Mouse (Mus musculus) hindbrain, embryonic 15.5 days (tissue): ENCODE data around the gene Cactin. TPM values are rescaled to one million over a fixed set of nuclear protein-coding genes. Genes with fewer than 3 reads are reported as not detected.
A peak's percentile ranks its signal among the peaks of the same experiment; 100 is the strongest.

Experiments
- ATAC-seq: fragments of 200-750 bp; cut with Nextera tagmentation; 2 replicates; pipeline ENCODE4 v1.8.0; 2017; ENCODE audit warnings: low read depth, moderate number of reproducible peaks, moderate TSS enrichment; ENCODE audit not compliant: low FRiP score
- H3K27ac ChIP-seq: fragments of 300-500 bp; sonication (generic); replicated peaks from 2 replicates; pipeline ENCODE4 v1.5.1; 2015; ENCODE audit warnings: mild to moderate bottlenecking, inconsistent platforms
- H3K27me3 ChIP-seq: fragments of 300-500 bp; sonication (generic); 2 replicates; pipeline ENCODE4 v1.6.1; 2015; ENCODE audit warnings: control low read depth, inconsistent platforms
- H3K36me3 ChIP-seq: fragments of 300-500 bp; sonication (generic); 2 replicates; pipeline ENCODE4 v1.6.1; 2015; ENCODE audit warnings: control low read depth, inconsistent platforms
- H3K4me1 ChIP-seq: fragments of 300-500 bp; sonication (generic); replicated peaks from 2 replicates; pipeline ENCODE4 v1.6.1; 2015; ENCODE audit warnings: control low read depth, inconsistent platforms
- H3K4me2 ChIP-seq: fragments of 300-500 bp; sonication (generic); 2 replicates; pipeline ENCODE4 v1.6.1; 2015; ENCODE audit warnings: moderate library complexity, mild to moderate bottlenecking, inconsistent platforms
- H3K4me3 ChIP-seq: fragments of 300-500 bp; sonication (generic); 2 replicates; pipeline ENCODE4 v1.5.1; 2015; ENCODE audit warnings: mild to moderate bottlenecking, inconsistent platforms
- H3K9ac ChIP-seq: fragments of 300-500 bp; sonication (generic); 2 replicates; pipeline ENCODE4 v1.6.1; 2015; ENCODE audit warnings: inconsistent platforms
- H3K9me3 ChIP-seq: fragments of 300-500 bp; sonication (generic); 2 replicates; pipeline ENCODE4 v1.6.1; 2016; ENCODE audit warnings: control low read depth, inconsistent platforms
- WGBS: fragments of 180-500 bp; shearing (Covaris S2); methylation state at CpG from one replicate; pipeline ENCODE4 v1.1.7; 2015; 5-methylcytosine and 5-hydroxymethylcytosine counted together
- polyA plus RNA-seq: library from polyadenylated mRNA; unstranded; fragments of >200 nt; fragmentation: Nextera tagmentation; extraction: Ambion mirVana; gene quantifications from 2 replicates; pipeline ENCODE4 v1.2.1, GENCODE M21; 2015

The Cactin gene
- polyA plus RNA-seq, 1 experiment from 2014 or later: 35.1 TPM

DNA sequence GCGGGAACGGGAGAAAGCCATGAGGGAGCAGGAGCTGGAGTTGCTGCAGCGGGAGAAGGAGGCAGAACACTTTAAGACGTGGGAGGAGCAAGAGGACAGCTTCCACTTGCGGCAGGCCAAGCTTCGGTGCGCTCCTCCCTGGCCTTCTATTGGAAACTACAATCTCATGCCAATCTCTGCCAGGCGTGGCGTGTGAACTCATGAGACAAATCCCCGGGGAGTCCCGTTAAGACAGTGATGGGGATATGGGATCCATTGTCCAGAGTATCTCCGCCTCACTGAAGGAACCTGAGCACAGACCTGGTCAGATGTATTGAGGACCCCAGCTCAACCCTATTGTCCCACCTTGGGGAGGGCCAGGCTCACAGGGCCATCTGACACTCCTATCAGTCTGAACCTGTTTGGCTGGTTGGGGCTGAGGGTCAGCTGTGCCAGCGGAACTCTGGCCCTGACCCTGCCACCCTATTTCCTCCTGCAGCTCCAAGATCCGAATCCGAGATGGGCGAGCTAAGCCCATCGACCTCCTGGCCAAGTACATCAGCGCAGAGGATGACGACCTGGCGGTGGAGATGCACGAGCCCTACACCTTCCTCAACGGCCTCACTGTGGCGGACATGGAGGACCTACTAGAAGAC, 2.4 kb downstream of the Cactin start:
- Histone ChIP-seq H3K36me3 (peaks cover 50% of the 10 kb centered on the region), H3K9ac (no peak overlapping the region), H3K9me3 (no peaks in the 10 kb centered on the region), H3K4me1 (peaks cover 25% of the 10 kb centered on the region), H3K27ac (no peak overlapping the region), H3K4me3 (no peak overlapping the region), H3K27me3 (no peaks in the 10 kb centered on the region), H3K4me2 (no peak overlapping the region)
- 94% methylated on average over 23 of the region's 23 CpGs for WGBS
- ATAC-seq: no peak

DNA sequence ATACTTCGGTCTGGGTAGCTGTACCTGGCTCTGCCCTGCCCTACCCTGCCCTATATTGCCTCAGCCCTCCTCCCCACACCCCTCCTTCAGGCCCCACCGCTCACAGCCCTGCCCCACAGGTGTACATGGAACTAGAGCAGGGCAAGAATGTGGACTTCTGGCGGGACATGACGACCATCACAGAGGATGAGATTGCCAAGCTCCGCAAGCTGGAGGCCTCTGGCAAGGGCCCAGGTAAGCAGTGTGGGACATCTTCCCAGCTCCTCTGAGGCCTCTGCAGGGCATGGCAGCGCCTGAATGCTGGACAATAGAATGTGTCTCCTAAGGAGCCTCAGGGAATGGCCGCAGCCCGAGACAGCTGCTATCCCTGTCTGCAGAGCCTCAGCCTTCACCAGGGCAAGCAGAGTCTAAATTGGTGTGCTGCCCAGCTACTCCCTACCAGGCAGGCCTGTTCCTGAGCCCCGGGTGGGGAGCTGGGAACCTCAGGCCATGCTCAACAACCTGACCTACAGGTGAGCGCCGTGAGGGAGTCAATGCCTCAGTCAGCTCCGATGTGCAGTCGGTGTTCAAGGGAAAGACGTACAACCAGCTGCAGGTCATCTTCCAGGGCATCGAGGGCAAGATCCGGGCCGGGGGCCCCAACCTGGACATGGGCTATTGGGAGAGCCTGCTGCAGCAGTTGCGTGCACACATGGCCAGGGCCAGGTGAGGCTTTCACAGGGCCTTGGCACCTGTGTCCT, 3.1 kb downstream of the Cactin start:
- Histone ChIP-seq H3K9me3 (no peaks in the 10 kb centered on the region), H3K36me3 (peaks cover 46% of the 10 kb centered on the region), H3K9ac (no peak overlapping the region), H3K4me3 (no peak overlapping the region), H3K4me1 (peaks cover 22% of the 10 kb centered on the region), H3K27me3 (no peaks in the 10 kb centered on the region), H3K27ac (no peak overlapping the region), H3K4me2 (no peak overlapping the region)
- 96% methylated on average over 18 of the region's 18 CpGs for WGBS
- no peak for ATAC-seq

DNA sequence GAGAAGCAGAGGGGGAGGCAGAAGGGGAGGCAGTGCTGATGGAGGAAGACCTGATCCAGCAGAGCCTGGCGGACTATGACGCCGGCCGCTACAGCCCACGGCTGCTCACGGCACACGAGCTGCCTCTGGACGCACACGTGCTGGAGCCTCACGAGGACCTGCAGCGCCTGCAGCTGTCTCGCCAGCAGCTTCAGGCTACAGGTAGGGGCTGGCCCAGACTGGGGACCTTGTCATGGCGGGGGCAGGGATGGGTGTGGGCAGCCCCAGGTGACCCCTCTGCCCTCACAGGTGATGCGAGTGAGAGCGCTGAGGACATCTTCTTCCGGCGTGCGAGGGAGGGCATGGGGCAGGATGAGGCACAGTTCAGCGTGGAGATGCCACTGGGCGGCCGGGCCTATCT, 4.3 kb downstream of the Cactin start:
- Histone ChIP-seq H3K9me3 (no peaks in the 10 kb centered on the region), H3K9ac (no peak overlapping the region), H3K4me1 (peaks cover 11% of the 10 kb centered on the region), H3K27ac (no peak overlapping the region), H3K36me3 (peaks cover 46% of the 10 kb centered on the region), H3K4me2 (no peak overlapping the region), H3K27me3 (no peaks in the 10 kb centered on the region), H3K4me3 (no peak overlapping the region)
- 97% methylated on average over 21 of the region's 21 CpGs for WGBS
- ATAC-seq: no peak

DNA sequence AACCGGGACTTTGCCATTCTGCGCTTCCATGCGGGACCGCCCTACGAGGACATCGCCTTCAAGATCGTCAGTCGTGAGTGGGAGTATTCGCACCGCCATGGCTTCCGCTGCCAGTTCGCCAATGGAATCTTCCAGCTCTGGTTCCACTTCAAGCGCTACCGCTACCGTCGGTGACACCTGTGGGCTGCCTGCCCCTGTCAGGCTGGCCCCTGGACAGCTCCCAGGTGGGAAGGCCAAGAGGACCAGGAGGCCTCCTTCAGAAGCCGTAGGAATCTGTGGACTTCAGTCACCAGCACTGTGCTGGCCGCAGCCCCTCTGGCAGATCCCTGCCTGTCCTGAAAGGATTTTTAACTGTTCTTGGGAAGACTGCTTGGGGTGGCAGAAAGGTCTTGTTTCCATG, 4.9 kb downstream of the Cactin start:
- Histone ChIP-seq H3K4me2 (no peak overlapping the region), H3K4me1 (peaks cover 11% of the 10 kb centered on the region), H3K27ac (no peak overlapping the region), H3K27me3 (no peaks in the 10 kb centered on the region), H3K36me3 (peaks cover 46% of the 10 kb centered on the region), H3K4me3 (no peak overlapping the region), H3K9me3 (no peaks in the 10 kb centered on the region), H3K9ac (no peak overlapping the region)
- ATAC-seq: no peak
- WGBS: 95% methylated on average over 18 of the region's 18 CpGs

DNA sequence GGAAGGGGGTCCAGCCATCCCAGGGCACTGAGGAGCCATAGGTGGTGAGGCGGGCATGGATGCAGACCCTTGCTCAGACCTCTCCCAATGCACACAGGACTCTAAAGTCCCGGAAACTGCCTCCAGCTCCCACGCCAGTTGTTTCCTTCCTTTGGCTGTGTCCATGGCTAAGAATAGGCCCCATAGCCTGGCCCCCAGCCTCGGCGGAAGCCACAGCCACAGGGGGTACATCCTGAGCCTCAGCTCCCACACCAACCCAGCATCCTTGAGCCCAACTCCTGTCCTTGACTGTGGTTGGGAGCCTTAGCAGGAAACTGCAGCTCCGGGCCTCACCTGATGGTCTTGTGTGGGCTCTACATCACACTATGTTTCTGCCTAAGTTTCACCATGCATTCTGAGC, 6.0 kb downstream of the Cactin start:
- Histone ChIP-seq H3K9me3 (no peaks in the 10 kb centered on the region), H3K9ac (no peak overlapping the region), H3K4me3 (no peak overlapping the region), H3K27me3 (0 out of 2 replicates have a peak, but pooled peaks cover 3% of the 10 kb centered on the region), H3K4me1 (peaks cover 7% of the 10 kb centered on the region), H3K4me2 (no peak overlapping the region), H3K36me3 (peaks cover 46% of the 10 kb centered on the region), H3K27ac (0 out of 2 replicates have a peak overlapping the region, but pooled peaks have one; percentile 8)
- WGBS: 77% methylated on average over 6 of the region's 6 CpGs
- ATAC-seq: no peak

DNA sequence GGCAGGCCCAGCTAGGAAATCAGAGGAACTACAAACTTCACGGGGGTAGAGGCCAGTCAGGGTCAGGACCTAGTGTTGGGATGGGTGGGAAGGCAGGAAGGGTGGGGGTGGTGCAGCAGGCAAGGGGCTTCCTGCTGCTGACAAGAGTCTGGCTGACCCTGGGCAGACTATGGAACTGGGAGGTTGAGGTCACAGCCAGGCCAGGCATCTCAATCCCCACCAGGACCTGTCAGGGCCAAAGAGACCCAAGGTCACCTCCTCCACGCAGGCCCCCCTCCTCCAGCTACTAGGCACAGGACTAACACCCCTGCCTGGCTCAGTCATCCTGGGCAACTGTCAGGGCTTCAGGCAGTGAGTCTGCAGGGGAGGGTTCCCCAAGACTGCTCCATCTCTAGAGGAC, 7.1 kb downstream of the Cactin start:
- peaks cover 40% of the 10 kb centered on the region for H3K36me3 ChIP-seq
- H3K4me2 ChIP-seq: no peak overlapping the region
- no peaks in the 10 kb centered on the region for H3K9me3 ChIP-seq
- peaks cover 12% of the 10 kb centered on the region for H3K27me3 ChIP-seq
- H3K9ac ChIP-seq: no peak overlapping the region
- no peak overlapping the region for H3K4me3 ChIP-seq
- WGBS: 36% methylated on average over 2 of the region's 2 CpGs
- no peaks in the 10 kb centered on the region for H3K4me1 ChIP-seq
- ATAC-seq: no peak
- H3K27ac ChIP-seq: no peak overlapping the region

DNA sequence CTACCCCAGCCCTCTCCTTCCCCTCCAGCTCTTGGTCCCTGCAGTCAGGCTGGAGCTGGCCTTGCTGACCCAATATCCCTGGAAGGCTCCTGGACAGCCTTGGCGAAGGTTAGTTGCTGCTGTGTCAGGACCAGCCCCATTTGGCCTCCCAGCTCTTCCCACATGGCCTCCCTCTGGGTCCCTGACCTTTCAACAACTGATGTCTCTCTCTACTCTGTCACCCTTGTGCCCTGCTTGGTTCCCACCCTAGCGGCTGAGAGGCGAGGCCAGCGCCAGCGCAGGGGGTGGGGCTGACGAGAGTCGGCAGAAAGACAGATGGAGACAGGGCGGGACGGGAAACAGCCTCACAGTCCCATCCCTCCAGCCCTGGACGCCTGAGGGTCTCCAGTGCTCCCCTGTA, 7.5 kb downstream of the Cactin start, which contains the start of gene Tbxa2r:
TSS of gene Tbxa2r (plus strand) at position 346 of the 400 bp plus-strand sequence.
- no peak within 1 kb of the TSS; the same call in 1 of the 2 replicates for H3K27ac ChIP-seq
- 0 out of 2 replicates have a peak within 1 kb of the TSS, but pooled peaks have one; percentile 4 for H3K4me2 ChIP-seq
- no peaks in the 10 kb centered on the region for H3K9me3 ChIP-seq
- H3K4me3 ChIP-seq: no peak within 1 kb of the TSS
- no peaks in the 10 kb centered on the region for H3K4me1 ChIP-seq
- peaks cover 16% of the 10 kb centered on the region for H3K27me3 ChIP-seq
- WGBS: 11% methylated on average over 10 of the region's 10 CpGs
- no peak for ATAC-seq
- H3K9ac ChIP-seq: no peak within 1 kb of the TSS
- H3K36me3 ChIP-seq: peaks cover 36% of the 10 kb centered on the region

DNA sequence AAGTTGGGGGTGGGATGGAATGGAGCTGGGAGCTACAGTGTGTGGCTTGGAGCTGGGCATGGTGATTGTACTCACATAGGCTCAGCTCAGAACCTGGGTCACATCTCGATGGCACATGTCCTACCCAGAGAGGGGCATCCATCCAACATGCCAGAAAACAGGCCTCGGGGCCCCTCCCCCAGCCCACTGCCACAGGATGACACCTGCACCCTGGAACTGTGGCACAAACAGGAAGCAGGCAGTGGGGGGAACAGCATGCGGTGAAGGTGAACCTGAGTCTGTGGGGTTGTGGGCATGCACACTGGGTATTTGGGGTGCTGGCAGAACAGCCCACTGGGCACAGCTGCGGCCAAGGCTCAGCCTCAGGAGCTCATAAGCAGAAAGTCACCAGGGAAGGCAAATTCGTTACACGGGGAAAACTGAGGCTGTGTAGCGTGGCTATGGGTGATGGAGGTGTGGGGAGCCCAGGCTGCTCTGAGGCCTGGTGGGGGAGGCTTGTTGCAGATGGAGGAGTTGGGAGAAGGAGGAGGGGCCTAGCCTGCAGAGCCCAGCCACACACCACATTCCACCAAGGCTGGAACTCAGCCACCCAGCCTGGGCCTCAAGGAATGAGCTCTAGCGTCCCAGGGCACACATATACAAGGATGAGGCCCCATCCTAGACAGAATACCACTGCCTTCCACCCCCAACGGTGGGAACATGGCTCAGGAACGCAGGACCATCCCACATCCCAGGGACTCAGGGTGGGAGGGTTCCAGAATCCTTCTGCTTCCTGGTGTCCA, 8.5 kb downstream of the Cactin start:
- H3K9ac ChIP-seq: no peak overlapping the region
- peaks cover 26% of the 10 kb centered on the region for H3K36me3 ChIP-seq
- ATAC-seq: no peak
- 69% methylated on average over 10 of the region's 10 CpGs for WGBS
- H3K4me2 ChIP-seq: 0 out of 2 replicates have a peak overlapping the region, but pooled peaks have one; percentile 4
- no peaks in the 10 kb centered on the region for H3K9me3 ChIP-seq
- H3K27me3 ChIP-seq: peaks cover 18% of the 10 kb centered on the region
- no peak overlapping the region; the same call in 1 of the 2 replicates for H3K27ac ChIP-seq
- H3K4me3 ChIP-seq: no peak overlapping the region
- no peaks in the 10 kb centered on the region for H3K4me1 ChIP-seq

DNA sequence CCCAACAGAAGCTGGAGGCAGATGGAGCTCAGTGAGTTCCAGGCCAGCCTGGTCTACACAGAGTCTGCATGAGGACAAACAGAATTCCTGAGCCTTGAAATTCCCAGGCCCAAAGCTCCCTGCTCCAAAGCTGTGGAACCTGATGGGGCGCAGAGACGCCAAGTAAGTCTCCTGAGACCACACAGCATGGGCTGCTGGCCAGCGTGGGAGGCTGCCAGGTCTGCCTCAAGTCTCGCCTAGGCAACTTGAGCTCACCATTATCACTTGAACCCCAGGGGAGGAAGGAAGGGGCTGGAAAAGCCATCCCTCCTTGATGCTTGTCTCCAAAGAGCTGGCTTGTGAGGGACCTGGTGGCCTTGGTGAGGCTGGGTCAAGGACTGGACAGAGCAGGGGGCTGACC, 9.1 kb downstream of the Cactin start:
- 62% methylated on average over 4 of the region's 4 CpGs for WGBS
- H3K9ac ChIP-seq: no peak overlapping the region

DNA sequence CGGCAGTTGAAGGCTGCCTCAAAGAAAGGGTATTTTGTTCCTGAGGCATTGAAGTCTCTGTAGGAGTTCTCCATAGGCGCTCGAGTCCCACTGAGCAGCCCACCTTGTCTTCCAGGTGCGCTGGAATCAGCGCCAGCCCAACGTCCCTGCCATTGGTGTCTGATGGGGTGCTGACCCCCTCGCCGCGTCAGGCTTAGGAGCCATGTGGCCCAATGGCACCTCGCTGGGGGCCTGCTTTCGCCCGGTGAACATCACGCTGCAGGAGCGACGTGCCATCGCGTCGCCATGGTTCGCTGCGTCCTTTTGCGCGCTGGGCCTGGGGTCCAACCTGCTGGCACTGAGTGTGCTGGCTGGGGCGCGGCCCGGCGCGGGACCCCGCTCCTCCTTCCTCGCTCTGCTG, 11.4 kb downstream of the Cactin start:
- 16% methylated on average over 29 of the region's 29 CpGs for WGBS
- H3K9ac ChIP-seq: no peak overlapping the region

More for the DNA sequence above, 9.1 kb downstream of the Cactin start:
- no peaks in the 10 kb centered on the region for H3K4me1 ChIP-seq
- H3K36me3 ChIP-seq: peaks cover 20% of the 10 kb centered on the region
- peaks cover 18% of the 10 kb centered on the region for H3K27me3 ChIP-seq
- 0 out of 2 replicates have a peak overlapping the region, but pooled peaks have one; percentile 4 for H3K4me2 ChIP-seq
- H3K4me3 ChIP-seq: no peak overlapping the region
- no peak overlapping the region for H3K27ac ChIP-seq
- H3K9me3 ChIP-seq: no peaks in the 10 kb centered on the region
- ATAC-seq: no peak

DNA sequence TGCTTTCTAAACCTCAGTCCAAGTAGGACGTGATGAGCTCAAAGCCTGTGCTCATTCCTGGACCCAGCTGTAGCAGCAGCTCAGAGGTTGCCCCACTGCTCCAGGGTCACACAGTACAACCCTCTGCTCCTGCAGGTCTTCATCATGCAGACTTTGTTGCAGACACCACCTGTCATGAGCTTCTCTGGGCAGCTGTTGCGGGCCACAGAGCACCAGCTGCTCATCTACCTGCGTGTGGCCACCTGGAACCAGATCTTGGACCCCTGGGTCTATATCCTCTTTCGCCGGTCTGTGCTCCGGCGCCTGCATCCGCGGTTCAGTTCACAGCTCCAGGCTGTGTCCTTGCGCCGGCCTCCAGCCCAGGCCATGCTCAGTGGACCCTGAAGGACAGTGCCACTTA, 13.4 kb downstream of the Cactin start:
- H3K36me3 ChIP-seq: no peaks in the 10 kb centered on the region
- H3K4me2 ChIP-seq: no peak overlapping the region
- ATAC-seq: no peak
- H3K4me1 ChIP-seq: no peaks in the 10 kb centered on the region; the same call in 1 of the 2 replicates
- H3K27ac ChIP-seq: no peak overlapping the region
- peaks cover 28% of the 10 kb centered on the region for H3K27me3 ChIP-seq
- no peaks in the 10 kb centered on the region for H3K9me3 ChIP-seq
- no peak overlapping the region for H3K9ac ChIP-seq
- H3K4me3 ChIP-seq: no peak overlapping the region
- WGBS: 61% methylated on average over 11 of the region's 11 CpGs

More for the DNA sequence above, 11.4 kb downstream of the Cactin start:
- no peaks in the 10 kb centered on the region; the same call in 1 of the 2 replicates for H3K4me1 ChIP-seq
- no peak overlapping the region for H3K27ac ChIP-seq
- H3K9me3 ChIP-seq: no peaks in the 10 kb centered on the region
- no peaks in the 10 kb centered on the region for H3K36me3 ChIP-seq
- H3K4me3 ChIP-seq: no peak overlapping the region
- H3K4me2 ChIP-seq: 0 out of 2 replicates have a peak overlapping the region, but pooled peaks have one; percentile 11
- peaks cover 21% of the 10 kb centered on the region for H3K27me3 ChIP-seq
- ATAC-seq: no peak
